Mouse (Mus musculus): ENCODE measurements around the gene Pnrc1. TPM values are rescaled to one million over a fixed set of nuclear protein-coding genes. Genes with fewer than 3 reads are reported as not detected.

Gene Pnrc1
- total RNA-seq, 2 experiments from 2014 or later, result 152 to 180 TPM

DNA sequence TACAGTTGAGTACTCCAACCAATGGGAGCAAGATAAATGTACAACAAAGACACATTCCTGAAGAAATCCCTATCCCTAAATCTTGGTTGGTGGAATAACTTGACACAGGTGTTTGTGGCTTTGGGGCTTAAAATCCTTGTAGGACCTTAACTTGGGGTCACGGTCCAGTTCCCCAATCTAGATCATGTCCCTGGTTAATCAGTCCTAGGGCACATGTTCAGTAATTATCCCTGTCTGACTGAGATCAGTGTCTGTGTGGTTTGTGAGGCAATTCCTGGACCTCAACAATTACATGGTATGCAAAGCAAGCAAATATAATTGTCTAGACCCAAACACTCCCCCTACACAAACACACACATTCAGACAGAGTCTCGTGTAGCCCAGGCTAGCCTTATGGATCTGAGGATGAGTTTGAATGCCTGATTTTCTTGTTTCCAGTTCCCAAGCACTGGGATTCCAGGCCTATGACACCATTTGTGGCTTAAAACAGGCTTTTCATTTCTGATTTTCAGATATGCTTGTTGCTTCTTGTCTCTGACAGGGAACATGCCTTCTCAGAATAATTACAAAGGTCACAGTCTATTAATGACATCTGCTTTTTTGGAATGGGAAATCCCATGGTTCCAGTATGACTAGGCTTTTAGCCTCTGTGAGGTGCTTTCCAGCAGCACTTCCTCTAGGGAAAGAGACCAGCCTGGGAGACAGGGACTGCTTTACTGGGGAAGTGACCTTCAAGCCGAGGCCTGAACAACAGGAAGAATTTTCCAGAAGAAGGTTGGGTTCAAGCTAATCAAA, 7.9 kb downstream of the Pnrc1 start:
- DNase-seq, result no peak
- intact Hi-C loops (cut with DNase I), result no loop called here

DNA sequence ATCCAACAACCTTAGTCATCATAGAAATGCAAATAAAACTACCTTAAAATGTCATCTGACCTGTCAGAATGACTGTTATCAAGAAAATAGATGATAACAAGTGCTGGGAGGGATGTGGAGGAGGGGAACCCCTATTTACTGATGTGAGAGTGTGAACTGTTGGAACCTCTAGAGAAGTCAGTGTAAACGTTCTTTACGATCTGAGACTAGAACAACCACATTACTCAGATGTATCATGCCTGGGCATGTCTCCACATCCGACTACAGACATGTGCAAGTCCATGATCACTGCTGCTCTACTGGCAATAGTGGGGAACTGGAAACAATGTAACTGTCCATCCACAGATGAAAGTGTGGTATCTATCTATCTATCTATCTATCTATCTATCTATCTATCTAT, 16.5 kb downstream of the Pnrc1 start:
- intact Hi-C loops (cut with DNase I), result no loop called here
- DNase-seq, result no peak

DNA sequence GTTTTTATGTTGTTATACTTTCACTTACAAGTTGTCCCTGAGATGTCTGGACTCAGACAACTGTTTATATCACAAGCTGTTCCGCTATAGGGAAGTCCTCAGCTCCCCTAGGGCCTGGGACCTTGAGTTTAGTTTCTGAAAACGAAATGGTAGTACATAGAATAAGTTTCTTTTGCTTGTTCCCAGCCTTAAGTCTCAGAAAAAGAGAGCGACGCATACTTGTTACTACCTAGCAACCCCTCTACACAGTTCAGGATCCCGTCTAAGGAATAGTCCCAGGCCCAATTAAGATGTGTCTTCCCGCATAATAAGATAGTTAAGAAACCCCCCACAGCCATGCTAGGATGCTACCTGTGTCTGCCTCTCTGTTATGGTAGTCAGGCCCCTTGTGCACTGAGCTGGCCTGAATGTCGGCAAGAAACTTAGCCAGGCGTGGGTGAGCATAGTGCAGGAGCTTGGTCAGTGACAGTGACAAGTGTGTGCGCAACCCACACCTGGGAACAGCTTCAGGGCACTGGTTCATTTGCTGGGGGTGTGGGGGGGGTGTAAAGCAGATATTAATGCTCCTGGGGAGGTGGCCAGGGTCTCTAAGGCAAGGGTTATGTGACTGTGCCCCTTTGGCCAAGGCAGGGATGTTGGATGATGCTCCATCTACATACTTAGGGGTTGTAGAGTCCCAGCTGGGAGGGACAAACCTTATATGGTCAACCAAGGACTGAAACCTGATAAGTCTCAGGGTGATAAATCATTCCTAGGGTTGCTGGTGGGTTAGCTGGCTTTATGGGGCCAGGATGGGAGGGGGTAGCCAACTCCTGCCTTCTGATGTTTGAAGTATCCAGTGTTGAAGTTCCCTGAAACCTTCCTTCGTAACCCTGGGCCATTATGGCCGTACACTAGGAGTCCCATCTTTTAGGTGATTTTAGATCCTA, 19.3 kb downstream of the Pnrc1 start:
- no peak for DNase-seq
- intact Hi-C loops (cut with DNase I), result no loop called here

DNA sequence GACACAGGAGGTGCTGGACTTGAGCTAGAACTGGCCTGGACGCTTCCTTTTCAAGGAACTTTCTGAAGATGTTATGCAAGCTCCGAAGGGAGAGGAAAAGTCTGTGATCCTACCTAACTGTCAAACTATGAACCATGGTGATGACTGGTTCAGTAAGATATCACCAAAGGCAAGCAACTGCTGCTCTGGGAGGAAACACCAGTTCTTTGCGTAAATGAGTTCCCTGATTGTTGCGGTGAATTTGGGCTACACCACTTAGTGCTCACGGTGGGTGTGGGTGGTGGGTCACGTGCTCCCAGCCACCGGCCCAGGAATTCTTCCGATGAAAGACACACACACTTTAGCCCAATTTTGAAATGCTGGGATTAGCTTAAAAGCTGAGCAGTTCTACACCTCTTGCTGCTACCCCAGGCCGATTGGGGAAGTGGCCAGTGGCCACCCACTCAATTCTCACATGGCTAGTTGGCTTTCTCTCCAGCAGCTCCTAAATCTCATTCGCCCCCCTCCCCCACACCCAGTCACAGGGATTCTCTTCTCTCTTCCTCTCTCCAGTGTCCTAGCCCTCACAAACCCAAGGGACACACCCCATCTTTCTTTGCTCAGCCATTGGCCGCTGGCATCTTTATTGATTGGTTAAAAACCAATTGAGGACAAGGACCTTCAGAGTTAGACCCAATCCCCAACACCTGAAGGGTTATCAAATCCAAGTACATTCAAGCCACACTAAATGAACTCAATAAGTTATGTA, 24.8 kb downstream of the Pnrc1 start:
- intact Hi-C loops (cut with DNase I), result no loop called here
- no peak for DNase-seq

DNA sequence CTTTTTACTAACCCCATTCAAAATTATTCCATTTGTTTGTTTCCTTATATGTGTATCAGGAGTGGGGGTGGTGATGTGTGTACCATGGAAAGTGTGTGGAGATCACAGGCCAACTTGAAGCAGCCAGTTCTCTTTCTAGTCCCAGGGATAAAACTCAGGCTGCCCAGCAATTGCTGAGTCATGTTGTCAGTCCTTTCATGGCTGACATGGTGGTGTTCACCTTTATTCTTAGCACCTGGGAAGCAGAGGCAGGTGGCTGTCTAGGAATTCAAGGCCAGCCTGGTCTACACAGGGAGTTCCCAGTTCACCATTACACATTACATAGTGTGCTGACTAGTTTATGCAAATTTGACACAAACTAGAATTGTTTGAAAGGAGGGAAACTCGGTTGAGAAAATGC, 27.1 kb downstream of the Pnrc1 start:
- no peak for DNase-seq
- intact Hi-C loops (cut with DNase I), result no loop called here

DNA sequence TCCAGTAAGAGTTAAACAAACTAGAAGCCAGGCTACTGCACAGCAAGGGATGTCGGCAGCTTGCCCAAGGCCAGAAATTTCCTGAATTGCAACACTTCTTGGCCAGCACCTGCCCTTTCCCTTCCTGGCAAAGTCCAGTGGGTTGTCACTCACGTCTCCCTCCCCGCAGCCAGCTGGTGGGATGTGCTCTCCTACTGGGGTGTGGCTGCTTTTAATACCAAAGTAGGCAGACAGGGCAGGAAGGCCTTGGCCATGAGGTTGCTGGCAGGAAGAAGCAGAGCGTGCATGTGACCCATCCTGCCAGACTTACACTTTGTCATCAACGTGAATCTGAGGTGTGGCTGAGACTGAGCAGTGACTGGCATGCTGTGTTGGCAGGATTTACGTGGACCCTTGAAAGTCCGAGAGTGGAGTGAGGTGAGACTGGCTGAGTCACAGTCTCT, 28.6 kb downstream of the Pnrc1 start:
- intact Hi-C loops (cut with DNase I), result loop anchor here (1.0 kb wide), 1 partner anchor 13 kb away; no protein-coding TSS in a partner anchor
- DNase-seq, result peak; percentile 80 to 90

DNA sequence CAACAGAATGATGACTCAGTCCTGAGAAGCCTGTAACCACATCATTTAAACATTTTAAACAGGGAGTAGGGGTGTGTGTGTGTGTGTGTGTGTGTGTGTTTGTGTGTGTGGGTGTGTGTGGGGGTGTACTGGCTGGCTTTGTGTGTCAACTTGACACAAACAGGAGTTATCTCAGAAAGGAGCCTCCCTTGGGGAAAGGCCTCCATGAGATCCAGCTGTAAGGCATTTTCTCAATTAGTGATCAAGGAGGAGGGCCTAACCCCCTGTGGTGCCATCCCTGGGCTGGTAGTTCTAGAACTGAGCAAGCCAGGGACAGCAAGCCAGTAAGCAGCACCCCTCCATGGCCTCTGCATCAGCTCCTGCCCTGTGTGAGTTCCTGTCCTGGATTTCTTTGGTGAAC, 29.7 kb downstream of the Pnrc1 start:
- no peak for DNase-seq
- intact Hi-C loops (cut with DNase I), result no loop called here

DNA sequence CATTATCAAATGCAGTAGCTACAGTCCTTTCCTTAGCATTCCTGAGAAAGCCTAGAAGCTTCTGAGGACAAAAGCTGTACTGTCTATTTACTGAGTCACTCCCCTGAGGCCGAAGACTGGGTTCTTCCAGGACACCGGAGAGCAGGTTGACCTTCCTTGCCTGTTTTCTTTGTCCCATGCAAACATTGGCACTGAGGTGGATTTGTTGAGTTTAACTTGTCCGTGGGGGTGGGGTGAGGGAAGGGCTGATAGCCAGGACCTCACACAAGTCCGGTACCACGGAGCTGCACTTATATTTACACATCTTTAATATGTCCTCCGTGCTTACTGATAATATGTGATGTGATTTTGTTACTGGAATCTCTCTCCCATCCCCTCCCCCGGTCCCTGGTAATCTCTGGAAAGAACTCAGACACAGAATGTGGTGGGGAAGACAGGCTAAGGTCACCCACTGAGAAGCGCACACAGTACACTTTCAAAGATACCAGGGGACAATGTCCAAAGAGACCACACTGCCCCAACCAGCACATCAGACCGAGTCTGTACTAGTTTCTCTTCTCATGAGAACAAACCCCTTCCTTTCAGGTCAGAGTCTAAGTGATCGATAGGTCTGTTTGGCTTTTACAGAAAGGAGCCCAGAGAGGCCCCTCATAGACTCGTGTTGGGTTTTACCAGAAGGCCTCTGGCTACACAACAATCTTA, 32.5 kb downstream of the Pnrc1 start:
- DNase-seq, result no peak
- intact Hi-C loops (cut with DNase I), result no loop called here

DNA sequence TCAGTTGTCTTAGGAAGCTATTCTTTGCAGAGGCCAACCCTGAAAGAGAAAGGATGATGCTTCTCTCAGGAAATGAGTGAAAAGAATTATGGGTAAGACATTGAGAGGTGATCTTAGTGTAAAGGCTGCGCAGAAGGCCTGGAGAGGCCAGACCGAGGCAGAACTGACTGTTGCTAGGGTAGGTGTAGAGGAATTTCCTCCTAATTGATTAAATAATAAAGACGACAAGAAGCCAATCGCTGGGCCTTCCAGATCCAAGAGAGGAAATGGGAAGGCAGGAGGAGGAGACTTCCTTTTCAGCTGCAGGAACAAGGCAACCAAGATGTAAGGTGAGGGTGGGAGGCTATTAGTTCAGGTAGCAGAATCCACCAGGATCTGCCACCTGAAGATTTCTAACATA, 35.3 kb downstream of the Pnrc1 start:
- intact Hi-C loops (cut with DNase I), result loop anchor here (5.0 kb wide), 1 partner anchor 38 kb away; the partner anchor contains the start of gene Pnrc1
- no peak for DNase-seq

DNA sequence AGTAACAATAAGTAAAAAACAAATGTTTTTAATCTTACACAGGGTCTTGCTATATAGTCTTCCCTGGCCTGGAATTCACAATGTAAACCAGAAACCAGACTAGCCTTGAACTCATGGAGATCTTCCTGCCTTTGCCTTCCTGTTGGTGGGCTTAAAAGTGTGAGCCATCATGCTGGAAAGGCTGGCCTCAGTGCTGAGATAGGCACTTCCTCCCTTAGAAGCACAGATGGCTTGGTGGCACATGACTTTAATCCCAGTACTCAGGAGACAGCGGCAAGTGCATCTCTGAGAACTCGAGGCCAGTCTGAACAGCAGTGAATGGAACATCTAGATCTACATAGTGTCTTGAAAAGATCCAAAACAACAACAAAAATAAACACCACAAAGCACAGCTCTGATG, 39.1 kb downstream of the Pnrc1 start:
- intact Hi-C loops (cut with DNase I), result loop anchor here (5.0 kb wide), 1 partner anchor 41 kb away; the partner anchor contains the start of gene Pnrc1

DNA sequence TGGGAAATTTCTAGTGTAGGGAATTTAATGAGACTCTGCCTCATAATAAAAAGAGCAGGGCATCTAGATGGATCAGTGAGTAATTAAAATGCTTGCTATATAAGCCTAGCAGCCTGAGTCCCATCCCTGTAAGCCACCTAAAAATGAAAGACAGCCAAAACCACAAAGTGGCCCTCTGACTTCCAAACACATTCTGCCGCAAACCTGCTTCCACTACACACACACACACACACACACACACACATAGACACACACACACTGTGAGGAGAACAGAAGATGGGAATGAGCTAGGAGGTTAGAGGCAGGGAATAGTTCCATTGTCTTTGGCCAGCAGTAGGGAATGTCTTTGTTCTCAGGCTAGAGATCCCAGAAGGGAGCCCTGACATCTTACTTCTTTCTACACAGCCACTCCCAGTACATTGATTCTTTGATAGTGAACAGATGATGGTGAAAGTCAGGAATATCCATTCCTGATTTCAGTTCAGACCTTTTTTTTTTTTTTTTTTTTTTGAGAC, 40.2 kb downstream of the Pnrc1 start:
- no peak for DNase-seq
- intact Hi-C loops (cut with DNase I), result loop anchor here (5.0 kb wide), 1 partner anchor 43 kb away; the partner anchor contains the start of gene Pnrc1

More for the DNA sequence above, 39.1 kb downstream of the Pnrc1 start:
- DNase-seq, result no peak

DNA sequence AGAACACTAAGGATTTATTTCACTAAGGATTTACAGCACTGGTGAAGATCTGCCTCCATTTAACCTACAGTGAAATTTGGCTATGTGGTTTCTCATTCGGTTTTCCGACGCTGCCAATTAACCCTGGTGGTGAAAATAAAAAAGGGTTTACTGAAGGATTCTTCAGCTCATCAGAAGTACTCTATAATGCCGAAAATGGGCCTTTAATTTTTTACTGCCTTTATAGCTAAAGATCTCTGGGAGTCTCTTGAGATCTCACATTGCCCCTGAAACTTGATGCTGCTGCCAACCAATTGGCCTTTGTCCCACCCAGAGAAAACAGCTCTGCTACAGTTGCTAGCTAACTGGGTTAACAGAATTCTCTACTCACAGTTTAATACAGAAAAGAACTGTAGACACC, 41.0 kb downstream of the Pnrc1 start:
- DNase-seq, result no peak
- intact Hi-C loops (cut with DNase I), result loop anchor here (1.0 kb wide), 1 partner anchor 12 kb away; no protein-coding TSS in a partner anchor

DNA sequence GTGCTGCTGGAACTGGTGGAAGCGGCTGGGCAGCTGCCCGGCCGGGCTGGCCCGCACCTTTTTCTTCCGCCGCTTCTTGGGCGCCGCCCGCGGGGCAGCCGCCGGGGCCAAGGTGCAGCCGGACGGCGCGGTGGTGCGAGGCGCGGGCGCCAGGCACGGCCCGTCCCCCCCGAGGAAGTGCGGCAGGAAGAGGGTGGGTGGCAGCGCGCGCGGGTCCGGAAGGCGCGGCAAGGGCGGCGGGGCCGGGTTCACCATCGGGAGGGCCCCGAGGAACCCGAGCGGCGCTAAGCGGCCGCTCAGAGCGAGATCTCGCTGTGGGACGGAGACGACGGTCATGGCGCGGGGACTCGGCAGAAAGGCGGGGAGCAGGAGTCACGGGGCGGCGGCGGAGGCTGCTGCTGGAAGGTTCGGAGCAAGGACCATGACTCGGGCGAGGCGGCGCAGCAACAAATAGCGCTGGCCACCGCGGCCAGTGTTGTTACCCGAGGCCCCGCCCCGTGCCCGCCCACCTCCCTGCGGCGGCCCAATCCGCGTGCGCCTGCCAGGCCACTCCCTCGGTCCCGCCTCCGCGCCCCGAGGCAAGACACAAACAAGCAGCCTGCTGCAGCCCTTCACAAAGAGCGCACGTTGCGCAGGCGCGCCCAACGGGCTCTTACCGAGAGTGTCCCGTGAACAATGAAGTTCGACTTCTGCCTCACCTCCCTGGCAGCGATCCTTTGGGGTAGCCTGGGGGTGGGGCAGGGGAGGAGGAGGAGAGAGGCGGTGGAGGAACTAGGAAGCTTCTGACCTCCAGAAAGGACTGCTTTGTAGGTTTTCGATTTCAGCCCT, 41.7 kb downstream of the Pnrc1 start:
- intact Hi-C loops (cut with DNase I), result loop anchor here (1.0 kb wide), 1 partner anchor 13 kb away; no protein-coding TSS in a partner anchor
- peak; percentile 97 to 98 for DNase-seq

DNA sequence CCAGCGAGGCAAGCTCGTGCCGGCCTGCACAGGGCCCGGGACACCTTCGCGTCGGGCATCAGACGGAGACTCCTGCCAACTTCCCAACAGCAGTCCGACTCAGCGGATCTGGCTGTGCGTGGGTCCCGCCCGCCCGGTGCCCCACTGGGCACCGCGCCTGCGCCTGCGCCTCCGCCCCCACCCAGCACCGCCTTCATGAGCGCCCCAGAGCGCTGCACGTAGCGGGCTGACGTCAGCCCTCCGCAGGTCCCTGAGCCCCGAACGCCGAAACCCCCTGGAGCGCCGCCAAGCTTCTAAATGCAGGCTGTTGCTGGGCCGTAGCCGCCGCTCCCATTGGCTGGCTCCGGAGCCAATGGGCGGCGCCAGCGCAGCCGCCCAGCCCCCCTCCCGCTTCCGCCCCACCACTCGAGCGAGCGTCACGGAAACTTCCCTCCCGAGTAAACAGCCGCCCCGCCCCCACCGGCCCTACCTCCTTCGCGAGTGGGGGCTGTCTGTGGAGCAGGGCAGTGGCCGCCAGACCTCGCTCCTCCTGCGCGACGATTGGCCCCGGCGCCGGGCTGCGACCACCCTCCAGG, 42.4 kb downstream of the Pnrc1 start:
- peak; percentile 97 to 99 for DNase-seq
- intact Hi-C loops (cut with DNase I), result loop anchor here (1.0 kb wide), 1 partner anchor 14 kb away; no protein-coding TSS in a partner anchor

DNA sequence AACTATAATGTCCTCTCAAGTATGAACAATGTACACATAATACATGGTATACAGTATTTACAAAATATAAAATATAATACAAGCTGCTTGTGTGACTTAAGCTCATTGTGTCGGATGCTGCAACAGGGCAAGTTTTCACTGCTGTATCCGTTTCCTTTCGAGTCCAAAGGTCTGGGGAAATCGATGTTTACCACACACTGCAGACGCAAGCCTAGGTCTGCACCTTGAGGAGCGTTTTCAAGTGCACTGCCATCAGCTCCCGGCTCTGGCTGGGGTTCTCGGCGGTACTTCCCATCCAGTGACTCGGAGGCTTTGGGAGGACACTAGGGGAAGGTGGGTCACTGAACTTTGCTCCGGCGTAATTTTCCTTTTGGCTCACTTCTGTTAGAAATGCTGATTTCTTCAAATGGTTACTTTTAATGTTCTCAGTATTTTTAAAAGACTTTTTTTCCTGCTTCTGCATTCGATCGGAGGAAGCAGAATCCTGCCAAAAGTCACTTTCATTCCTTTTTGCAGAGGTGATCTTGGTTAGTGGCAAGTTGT, 44.0 kb downstream of the Pnrc1 start:
- DNase-seq, result no peak
- intact Hi-C loops (cut with DNase I), result no loop called here

DNA sequence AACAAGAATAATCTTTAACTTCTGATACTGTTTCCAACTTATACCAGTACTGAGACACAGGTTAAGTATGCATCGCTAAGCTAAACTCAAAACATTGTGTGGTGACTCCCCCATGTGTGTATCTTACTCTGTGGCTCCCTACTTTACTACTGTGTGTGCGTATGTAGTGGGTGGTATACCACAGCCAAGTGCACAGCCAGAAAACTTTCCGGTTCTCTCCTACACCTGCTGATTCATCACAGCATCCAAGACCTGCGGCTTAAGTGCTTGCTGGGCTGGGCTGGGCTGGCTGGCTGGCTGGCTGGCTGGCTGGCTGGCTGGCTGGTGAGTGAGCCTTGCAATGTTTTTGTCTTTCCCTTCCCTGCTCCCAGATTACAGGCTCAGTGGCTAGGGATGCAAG, 46.0 kb downstream of the Pnrc1 start:
- DNase-seq, result no peak
- intact Hi-C loops (cut with DNase I), result no loop called here

DNA sequence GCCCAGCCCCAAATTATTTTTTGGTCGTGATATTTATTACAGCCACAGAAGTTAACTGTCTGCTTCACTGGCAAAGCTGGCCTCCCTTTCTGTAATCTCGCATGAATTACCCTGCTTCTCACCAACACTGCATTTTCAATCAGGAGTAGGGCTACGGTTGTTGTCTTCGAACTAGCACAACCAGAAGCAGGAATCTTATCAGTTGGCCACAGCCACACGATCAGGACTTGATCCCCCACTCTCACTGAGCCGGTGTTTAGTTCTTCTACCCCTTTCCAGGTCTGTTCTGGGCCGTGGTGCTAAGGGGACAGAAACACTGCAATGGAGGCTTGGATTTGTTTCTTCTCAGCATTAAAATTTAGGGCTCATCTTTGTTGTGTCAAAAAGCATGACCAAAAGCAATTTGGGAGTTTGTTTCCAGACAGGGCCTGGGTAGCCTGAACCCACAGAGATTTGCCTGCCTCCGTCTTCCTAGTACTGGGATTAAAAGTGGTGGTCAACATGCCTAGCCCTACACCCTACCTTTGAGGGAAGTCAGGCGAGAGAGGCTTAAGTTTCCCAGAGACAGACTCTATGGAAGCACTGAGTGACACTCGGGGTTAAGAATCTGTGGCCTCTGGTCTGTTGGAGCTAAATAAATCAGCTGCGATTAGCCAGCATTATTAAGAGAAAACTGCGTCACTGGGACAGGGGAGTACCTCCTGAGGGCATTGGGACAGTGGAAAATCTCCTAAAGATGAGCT, 46.8 kb downstream of the Pnrc1 start:
- no peak for DNase-seq
- intact Hi-C loops (cut with DNase I), result no loop called here

All from gastrocnemius, postnatal 36 days (tissue).